ENCODE assay signal across 9 mouse cellular contexts in genomic region chr6:66955089-66955657, GRCm38 (mm10). TPM values are rescaled to one million over a fixed set of nuclear protein-coding genes. Genes with fewer than 3 reads are reported as not detected.
DNase-seq lines count a peak whose midpoint lies in the region; ATAC-seq and TF ChIP-seq lines count a peak whose summit lies in the region.
"Had no signal": no experiment of that assay in that cellular context is flagged by ENCODE, and none has a peak within 500 bp of the region (broad histone marks: within the 10 kb centered on the region; RNA-seq: fewer than 3 reads in every experiment).

No protein-coding gene starts in this region.

- H3K9me3 ChIP-seq in midbrain, postnatal 0 days (ENCODE audit: low read length) = no peaks in the 10 kb centered on the region
- H3K9me3 ChIP-seq in midbrain, embryonic 10.5 days (replicated peaks) = no peaks in the 10 kb centered on the region
- H3K9me3 ChIP-seq in liver, embryonic 12.5 days (replicated peaks) = no peaks in the 10 kb centered on the region
- no peaks in the 10 kb centered on the region for H3K9me3 ChIP-seq in embryonic facial prominence, embryonic 10.5 days
- H3K9me3 ChIP-seq in intestine, embryonic 16.5 days (ENCODE audit: control insufficient read depth, low read length) = no peaks in the 10 kb centered on the region
- H3K9me3 ChIP-seq: limb, embryonic 13.5 days had no signal

- no peaks in the 10 kb centered on the region for H3K4me1 ChIP-seq in midbrain, postnatal 0 days (ENCODE audit: insufficient read depth, low read length)
- no peaks in the 10 kb centered on the region for H3K4me1 ChIP-seq in midbrain, embryonic 10.5 days
- peaks cover 34% of the 10 kb centered on the region for H3K4me1 ChIP-seq in liver, embryonic 12.5 days
- no peaks in the 10 kb centered on the region for H3K4me1 ChIP-seq in embryonic facial prominence, embryonic 10.5 days
- peaks cover 6% of the 10 kb centered on the region for H3K4me1 ChIP-seq in intestine, embryonic 16.5 days (ENCODE audit: control insufficient read depth, insufficient read depth, low read length)

- WGBS in midbrain, postnatal 0 days = 86% methylated on average over 11 of the region's 11 CpGs
- WGBS in midbrain, embryonic 10.5 days = 78% methylated on average over 11 of the region's 11 CpGs
- 64% methylated on average over 11 of the region's 11 CpGs for WGBS in liver, embryonic 12.5 days (ENCODE audit: insufficient replicate concordance)
- WGBS in embryonic facial prominence, embryonic 10.5 days = 82% methylated on average over 11 of the region's 11 CpGs
- WGBS in intestine, embryonic 16.5 days = 83% methylated on average over 11 of the region's 11 CpGs

- H3K27ac ChIP-seq in midbrain, postnatal 0 days (ENCODE audit: low read depth, low read length) = no peak overlapping the region
- no peak overlapping the region for H3K27ac ChIP-seq in midbrain, embryonic 10.5 days (replicated peaks)
- peak overlapping the region; percentile 49; the same call in 1 of the 2 replicates for H3K27ac ChIP-seq in liver, embryonic 12.5 days
- no peak overlapping the region for H3K27ac ChIP-seq in embryonic facial prominence, embryonic 10.5 days (replicated peaks)
- no peak overlapping the region for H3K27ac ChIP-seq in intestine, embryonic 16.5 days (ENCODE audit: low read length)
- H3K27ac ChIP-seq: limb, embryonic 13.5 days had no signal

- no peak for ATAC-seq in midbrain, postnatal 0 days (ENCODE audit: low FRiP score)
- ATAC-seq in liver, embryonic 12.5 days = no peak
- no peak for ATAC-seq in intestine, embryonic 16.5 days

- no peak overlapping the region for H3K9ac ChIP-seq in midbrain, postnatal 0 days (replicated peaks; ENCODE audit: low read length, poor library complexity, severe bottlenecking)
- H3K9ac ChIP-seq in liver, embryonic 12.5 days = no peak overlapping the region
- no peak overlapping the region for H3K9ac ChIP-seq in intestine, embryonic 16.5 days (ENCODE audit: low read depth, low read length)
- H3K9ac ChIP-seq: limb, embryonic 13.5 days had no signal

- no peaks in the 10 kb centered on the region for H3K27me3 ChIP-seq in midbrain, postnatal 0 days (ENCODE audit: insufficient read depth, low read length)
- no peaks in the 10 kb centered on the region for H3K27me3 ChIP-seq in midbrain, embryonic 10.5 days (ENCODE audit: low read depth, poor library complexity, severe bottlenecking)
- no peaks in the 10 kb centered on the region for H3K27me3 ChIP-seq in liver, embryonic 12.5 days (replicated peaks)
- no peaks in the 10 kb centered on the region for H3K27me3 ChIP-seq in embryonic facial prominence, embryonic 10.5 days (replicated peaks; ENCODE audit: low read depth, poor library complexity, severe bottlenecking)
- no peaks in the 10 kb centered on the region for H3K27me3 ChIP-seq in intestine, embryonic 16.5 days (replicated peaks; ENCODE audit: control insufficient read depth, insufficient read depth, low read length)
- H3K27me3 ChIP-seq: limb, embryonic 13.5 days had no signal

- H3K4me2 ChIP-seq in midbrain, postnatal 0 days (ENCODE audit: low read depth, low read length, poor library complexity, severe bottlenecking) = no peak overlapping the region
- no peak overlapping the region for H3K4me2 ChIP-seq in liver, embryonic 12.5 days
- H3K4me2 ChIP-seq in intestine, embryonic 16.5 days (ENCODE audit: low read depth, low read length) = no peak overlapping the region
- H3K4me2 ChIP-seq: limb, embryonic 13.5 days had no signal

- H3K36me3 ChIP-seq in midbrain, postnatal 0 days (ENCODE audit: insufficient read depth, low read length) = no peaks in the 10 kb centered on the region
- no peaks in the 10 kb centered on the region for H3K36me3 ChIP-seq in midbrain, embryonic 10.5 days
- no peaks in the 10 kb centered on the region for H3K36me3 ChIP-seq in liver, embryonic 12.5 days
- no peaks in the 10 kb centered on the region for H3K36me3 ChIP-seq in embryonic facial prominence, embryonic 10.5 days (replicated peaks)
- H3K36me3 ChIP-seq in intestine, embryonic 16.5 days (ENCODE audit: control insufficient read depth, insufficient read depth, low read length) = no peaks in the 10 kb centered on the region

- DNase-seq in embryo, embryonic 10.5 days (ENCODE audit: low spot score) = peak; percentile 52
- DNase-seq in embryo, embryonic 9.5 days (ENCODE audit: extremely low spot score) = no peak
- DNase-seq in midbrain, postnatal 0 days (ENCODE audit: low spot score) = no peak
- no peak for DNase-seq in midbrain, embryonic 10.5 days (ENCODE audit: low spot score)
- peak; percentile 67 for DNase-seq in adrenal gland, postnatal 14 days
- DNase-seq in embryonic facial prominence, embryonic 10.5 days (ENCODE audit: low spot score) = no peak

- H3K4me3 ChIP-seq in midbrain, postnatal 0 days (ENCODE audit: low read depth, low read length) = no peak overlapping the region
- H3K4me3 ChIP-seq in midbrain, embryonic 10.5 days = no peak overlapping the region
- no peak overlapping the region for H3K4me3 ChIP-seq in liver, embryonic 12.5 days
- no peak overlapping the region for H3K4me3 ChIP-seq in embryonic facial prominence, embryonic 10.5 days
- no peak overlapping the region for H3K4me3 ChIP-seq in intestine, embryonic 16.5 days (ENCODE audit: low read length)
- H3K4me3 ChIP-seq: limb, embryonic 13.5 days had no signal

- peak; percentile 63 for TF ChIP-seq CTCF in midbrain, postnatal 0 days (IDR thresholded peaks at IDR 0.05)

RNA-seq across cellular contexts. Expression of gene Gng12, which starts 59.0 kb away (rescaled TPM):
- 37.9 and 43.3 TPM in 2 replicates for total RNA-seq in midbrain, postnatal 0 days (2014; rRNA removed)
- polyA plus RNA-seq in midbrain, postnatal 0 days (2015; fragmentation: Nextera tagmentation; extraction: Ambion mirVana) = 60.1 and 62.4 TPM in 2 replicates
- polyA plus RNA-seq in midbrain, embryonic 10.5 days (2016; fragmentation: Nextera tagmentation; extraction: Ambion mirVana) = 42.8 and 50.3 TPM in 2 replicates
- 85.3 and 93.6 TPM in 2 replicates for total RNA-seq in adrenal gland, postnatal 14 days (2021)
- 30.9 and 35.0 TPM in 2 replicates for polyA plus RNA-seq in liver, embryonic 12.5 days (2016; fragmentation: Nextera tagmentation; extraction: Ambion mirVana)
- polyA plus RNA-seq in embryonic facial prominence, embryonic 10.5 days (2016; fragmentation: Nextera tagmentation; extraction: Ambion mirVana) = 54.8 and 58.6 TPM in 2 replicates
- polyA plus RNA-seq in intestine, embryonic 16.5 days (2015; fragmentation: Nextera tagmentation; extraction: Ambion mirVana) = 165 and 186 TPM in 2 replicates

Comparison
In these comparisons a context has a peak if more than half of its experiments do, and no peak if none do; other contexts are left out.
1. DNase-seq: peak in embryo, embryonic 10.5 days (single experiment) and adrenal gland, postnatal 14 days (single experiment); none in embryo, embryonic 9.5 days (single experiment), midbrain, postnatal 0 days (single experiment), midbrain, embryonic 10.5 days (single experiment) and embryonic facial prominence, embryonic 10.5 days (single experiment).